Mouse (Mus musculus) MEL (cell line): Measurements from ENCODE around the gene Prss46. TPM values are rescaled to one million over a fixed set of nuclear protein-coding genes. Genes with fewer than 3 reads are reported as not detected.

ENCODE experiments used
- DNase-seq: peaks from one replicate; pipeline ENCODE4 v3.0.0; 2011; ENCODE audit warnings: low read depth, low spot score
- H3K27ac ChIP-seq: 2 replicates; pipeline ENCODE4 v1.5.1; 2012; ENCODE audit warnings: low read depth, mild to moderate bottlenecking, control low read depth, low read length, moderate library complexity; ENCODE audit not compliant: control insufficient read depth
- H3K27me3 ChIP-seq, 2 experiments: fragments of 150-350 bp in 1 of 2; sonication (generic) in 1 of 2; 2 replicates each; pipeline ENCODE4 v1.6.1; 2012; ENCODE audit warnings: low read length in 2 of 2, mild to moderate bottlenecking in 2 of 2, improper control_type of control experiment in 1 of 2, moderate library complexity in 1 of 2; ENCODE audit not compliant: insufficient read depth in 2 of 2, control insufficient read depth in 1 of 2
- H3K36me3 ChIP-seq, 2 experiments: 2 replicates each; pipeline ENCODE4 v1.6.1; 2012 to 2014; ENCODE audit warnings: low read length in 2 of 2, improper control_type of control experiment in 1 of 2, inconsistent platforms in 1 of 2, mild to moderate bottlenecking in 1 of 2; ENCODE audit not compliant: insufficient read depth in 2 of 2, control insufficient read depth in 1 of 2
- H3K4me1 ChIP-seq, 2 experiments: fragments of 150-350 bp in 1 of 2; sonication (generic) in 1 of 2; 2 replicates each; pipeline ENCODE4 v1.6.1; 2012; ENCODE audit warnings: low read length in 2 of 2, improper control_type of control experiment in 1 of 2, mild to moderate bottlenecking in 1 of 2; ENCODE audit not compliant: insufficient read depth in 2 of 2, control insufficient read depth in 1 of 2
- H3K4me3 ChIP-seq, 2 experiments: fragments of 150-350 bp in 1 of 2; sonication (generic) in 1 of 2; 2 replicates each; pipeline ENCODE4 v1.5.1; 2012; ENCODE audit warnings: low read depth in 2 of 2, low read length in 2 of 2, mild to moderate bottlenecking in 2 of 2, moderate library complexity in 2 of 2, control low read depth in 1 of 2, improper control_type of control experiment in 1 of 2; ENCODE audit not compliant: control insufficient read depth in 1 of 2, insufficient read depth in 1 of 2
- H3K79me2 ChIP-seq: 2 replicates; pipeline ENCODE4 v1.6.1; 2012; ENCODE audit warnings: mild to moderate bottlenecking, low read length, moderate library complexity; ENCODE audit not compliant: control insufficient read depth, poor library complexity, insufficient read depth
- H3K9ac ChIP-seq: 2 replicates; pipeline ENCODE4 v1.6.1; 2012; ENCODE audit warnings: low read depth, mild to moderate bottlenecking, control low read depth, low read length, moderate library complexity; ENCODE audit not compliant: control insufficient read depth, poor library complexity, severe bottlenecking
- H3K9me3 ChIP-seq: fragments of 150-350 bp; sonication (generic); replicated peaks from 2 replicates; pipeline ENCODE4 v1.6.1; 2012; ENCODE audit warnings: mild to moderate bottlenecking, low read length, improper control_type of control experiment, moderate library complexity; ENCODE audit not compliant: insufficient read depth
- CHD1 ChIP-seq: IDR thresholded peaks from 2 replicates; pipeline ENCODE4 v1.6.1; 2012; ENCODE audit warnings: low read depth, mild to moderate bottlenecking, inconsistent platforms, low read length, improper control_type of control experiment
- CHD2 ChIP-seq: IDR thresholded peaks from 2 replicates; pipeline ENCODE4 v1.6.1; 2011; ENCODE audit warnings: low read length, improper control_type of control experiment
- ELF1 ChIP-seq: IDR thresholded peaks from 2 replicates; pipeline ENCODE4 v1.6.1; 2014; ENCODE audit warnings: low read depth, mild to moderate bottlenecking, inconsistent platforms, low read length, improper control_type of control experiment, moderate library complexity
- EP300 ChIP-seq, 2 experiments: IDR thresholded peaks; 2 replicates each; pipeline ENCODE4 v1.6.1; 2011; ENCODE audit warnings: improper control_type of control experiment in 2 of 2, low read length in 2 of 2, low read depth in 1 of 2, mild to moderate bottlenecking in 1 of 2
- ETS1 ChIP-seq: IDR thresholded peaks from 2 replicates; pipeline ENCODE4 v1.6.1; 2012; ENCODE audit warnings: low read depth, mild to moderate bottlenecking, inconsistent platforms, low read length, improper control_type of control experiment, moderate library complexity
- GABPA ChIP-seq: IDR thresholded peaks from 2 replicates; pipeline ENCODE4 v1.6.1; 2012; ENCODE audit warnings: low read depth, mild to moderate bottlenecking, inconsistent platforms, low read length, improper control_type of control experiment, moderate library complexity
- GATA1 ChIP-seq: IDR thresholded peaks from 2 replicates; pipeline ENCODE4 v1.6.1; 2011; ENCODE audit warnings: low read depth, low read length, improper control_type of control experiment
- HCFC1 ChIP-seq: IDR thresholded peaks from 2 replicates; pipeline ENCODE4 v1.6.1; 2012; ENCODE audit warnings: low read depth, mild to moderate bottlenecking, inconsistent platforms, low read length, improper control_type of control experiment, moderate library complexity
- MAZ ChIP-seq: IDR thresholded peaks from 2 replicates; pipeline ENCODE4 v1.6.1; 2012; ENCODE audit warnings: low read depth, mild to moderate bottlenecking, inconsistent platforms, low read length, improper control_type of control experiment
- MEF2A ChIP-seq: IDR thresholded peaks from 2 replicates; pipeline ENCODE4 v1.6.1; 2014; ENCODE audit warnings: low read depth, mild to moderate bottlenecking, inconsistent platforms, low read length, improper control_type of control experiment; ENCODE audit not compliant: poor library complexity, insufficient replicate concordance, severe bottlenecking; ENCODE audit errors: extremely low read depth
- NELFE ChIP-seq: IDR thresholded peaks from 2 replicates; pipeline ENCODE4 v1.6.1; 2011; ENCODE audit warnings: low read depth, low read length, improper control_type of control experiment
- NRF1 ChIP-seq: IDR thresholded peaks from 2 replicates; pipeline ENCODE4 v1.6.1; 2014; ENCODE audit warnings: low read depth, mild to moderate bottlenecking, inconsistent platforms, low read length, improper control_type of control experiment, moderate library complexity; ENCODE audit not compliant: poor library complexity, insufficient read depth, severe bottlenecking
- POLR2AphosphoS2 ChIP-seq: IDR thresholded peaks from 2 replicates; pipeline ENCODE4 v1.6.1; 2011; ENCODE audit warnings: low read length, improper control_type of control experiment
- POLR2AphosphoS5 ChIP-seq: IDR thresholded peaks from 2 replicates; pipeline ENCODE4 v1.6.1; 2012; ENCODE audit warnings: low read depth, borderline replicate concordance, mild to moderate bottlenecking, inconsistent platforms, low read length, moderate library complexity, mixed read lengths
- RCOR1 ChIP-seq: IDR thresholded peaks from 2 replicates; pipeline ENCODE4 v1.6.1; 2012; ENCODE audit warnings: low read depth, mild to moderate bottlenecking, inconsistent platforms, low read length, improper control_type of control experiment
- SIN3A ChIP-seq: IDR thresholded peaks from 2 replicates; pipeline ENCODE4 v1.6.1; 2012; ENCODE audit warnings: low read length, improper control_type of control experiment, inconsistent platforms
- TAL1 ChIP-seq: IDR thresholded peaks from 2 replicates; pipeline ENCODE4 v1.6.1; 2012; ENCODE audit warnings: mild to moderate bottlenecking, inconsistent platforms, low read length, moderate library complexity, mixed read lengths
- TBP ChIP-seq: IDR thresholded peaks from 2 replicates; pipeline ENCODE4 v1.8.0; 2011; ENCODE audit warnings: low read depth, low read length, improper control_type of control experiment
- ZKSCAN1 ChIP-seq: IDR thresholded peaks from 2 replicates; pipeline ENCODE4 v1.6.1; 2012; ENCODE audit warnings: low read depth, mild to moderate bottlenecking, inconsistent platforms, low read length, improper control_type of control experiment, moderate library complexity
- ZMIZ1 ChIP-seq: IDR thresholded peaks from 2 replicates; pipeline ENCODE4 v1.6.1; 2012; ENCODE audit warnings: low read depth, mild to moderate bottlenecking, inconsistent platforms, low read length, improper control_type of control experiment, moderate library complexity
- ZNF384 ChIP-seq: IDR thresholded peaks from 2 replicates; pipeline ENCODE4 v1.6.1; 2012; ENCODE audit warnings: low read depth, mild to moderate bottlenecking, inconsistent platforms, low read length, improper control_type of control experiment
- polyA plus RNA-seq, 2 experiments: library from polyadenylated mRNA; stranded (reverse) in 1 of 2; unstranded in 1 of 2; fragments of >175 nt in 1 of 2; fragments of >200 nt in 1 of 2; gene quantifications; 2 replicates each; pipeline versions ENCODE4 v1.2.1 to v1.2.4; 2012; ENCODE audit warnings: low replicate concordance in 2 of 2, low read depth in 1 of 2; ENCODE audit not compliant: insufficient read length in 2 of 2, insufficient read depth in 1 of 2, missing spikeins in 1 of 2
- total RNA-seq: library from RNA; depleted of rRNA; stranded (reverse); fragments of 300-350 nt; gene quantifications from 2 replicates; pipeline ENCODE4 v1.2.3, GENCODE M21; 2012

Gene Prss46
- total and polyA plus RNA-seq, 3 experiments: not detected

DNA sequence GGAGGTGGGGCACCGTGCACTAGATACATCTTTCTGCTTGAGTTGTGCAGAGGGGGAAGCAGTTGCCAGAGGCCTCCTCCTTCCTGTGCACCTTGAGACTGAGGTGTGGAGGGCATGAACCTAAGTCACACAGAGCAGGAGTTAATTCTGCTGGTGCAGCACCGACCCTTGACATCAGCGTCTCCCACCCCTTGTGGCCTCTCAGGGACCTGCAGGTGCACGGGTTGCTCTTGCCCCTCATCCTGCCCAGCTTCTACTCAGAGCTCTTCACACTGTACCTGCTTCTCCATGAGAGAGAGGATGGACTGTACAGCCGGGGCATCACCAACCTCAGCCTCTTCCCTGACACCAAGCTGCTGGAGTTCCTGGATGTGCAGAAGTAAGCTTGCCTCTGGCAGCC, 51.2 kb downstream of the Prss46 start:
- no peak for TF ChIP-seq RCOR1
- TF ChIP-seq EP300 (IDR thresholded peaks at IDR 0.05; ENCODE audit: low read depth in 1 of 2, low read length in 2 of 2): no peak
- TF ChIP-seq ELF1: no peak
- no peak for TF ChIP-seq POLR2AphosphoS2
- no peak for TF ChIP-seq CHD2
- no peak for TF ChIP-seq MAZ
- TF ChIP-seq TAL1: no peak
- TF ChIP-seq HCFC1: no peak
- no peak for TF ChIP-seq ZNF384
- no peak for TF ChIP-seq POLR2AphosphoS5
- no peak for TF ChIP-seq CHD1
- no peak for TF ChIP-seq MEF2A
- TF ChIP-seq ETS1: no peak
- TF ChIP-seq NRF1: no peak
- TF ChIP-seq ZMIZ1: no peak
- no peak for TF ChIP-seq ZKSCAN1
- no peak for TF ChIP-seq GATA1
- Histone ChIP-seq H3K79me2 (no peaks in the 10 kb centered on the region), H3K4me3 (no peak overlapping the region), H3K9me3 (no peaks in the 10 kb centered on the region), H3K27me3 (no peaks in the 10 kb centered on the region), H3K4me1 (no peaks in the 10 kb centered on the region), H3K9ac (no peak overlapping the region), H3K27ac (no peak overlapping the region), H3K36me3 (no peaks in the 10 kb centered on the region)
- no peak for DNase-seq

DNA sequence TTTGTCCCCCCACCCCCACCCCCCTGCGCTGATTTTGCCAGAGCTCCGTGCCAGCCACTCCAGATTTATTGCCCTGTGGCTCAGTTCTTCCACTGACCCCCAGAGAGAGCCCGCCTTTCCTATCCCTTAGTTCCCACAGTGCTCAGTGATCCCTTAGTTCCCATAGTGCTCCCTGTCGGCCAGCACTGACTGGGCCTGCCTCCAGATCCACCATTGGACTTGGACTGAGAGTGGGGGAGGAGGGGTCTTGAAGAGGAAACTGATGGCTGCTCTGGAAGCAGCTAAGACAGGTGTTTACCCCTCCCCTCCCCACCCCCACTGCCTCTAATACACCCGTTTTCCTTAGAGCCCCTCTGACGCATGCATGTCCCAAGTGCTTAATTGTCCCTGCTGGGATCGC, 51.7 kb downstream of the Prss46 start:
- Histone ChIP-seq H3K27ac (no peak overlapping the region), H3K27me3 (no peaks in the 10 kb centered on the region), H3K79me2 (no peaks in the 10 kb centered on the region)
- no peak for TF ChIP-seq NELFE
- TF ChIP-seq TBP: no peak
- TF ChIP-seq SIN3A: no peak
- no peak for TF ChIP-seq GABPA
- TF ChIP-seq ZMIZ1: no peak
- TF ChIP-seq, all 39 proteins: peak for 0
- DNase-seq: no peak
- Histone ChIP-seq H3K4me1 (no peaks in the 10 kb centered on the region), H3K4me3 (no peak overlapping the region), H3K36me3 (no peaks in the 10 kb centered on the region), H3K9me3 (no peaks in the 10 kb centered on the region), H3K9ac (no peak overlapping the region)
